In genomic region chr19:46517529-46518351, GRCm38 (mm10) we compare ENCODE assay signal across 8 mouse cellular contexts. TPM values are rescaled to one million over a fixed set of nuclear protein-coding genes. Genes with fewer than 3 reads are reported as not detected.
A peak's percentile ranks its signal among the peaks of the same experiment; 100 is the strongest.
DNase-seq lines count a peak whose midpoint lies in the region; ATAC-seq lines count a peak whose summit lies in the region.

No protein-coding gene starts in this region.

- no peaks in the 10 kb centered on the region for H3K9me3 ChIP-seq in liver, embryonic 11.5 days (ENCODE audit: control insufficient read depth, low read length)
- H3K9me3 ChIP-seq in forebrain, embryonic 11.5 days (ENCODE audit: control insufficient read depth, low read length), result no peaks in the 10 kb centered on the region
- no peaks in the 10 kb centered on the region for H3K9me3 ChIP-seq in limb, embryonic 11.5 days (ENCODE audit: control insufficient read depth, low read length)
- no peaks in the 10 kb centered on the region for H3K9me3 ChIP-seq in neural tube, embryonic 15.5 days (replicated peaks)

- no peaks in the 10 kb centered on the region for H3K27me3 ChIP-seq in liver, embryonic 11.5 days (replicated peaks; ENCODE audit: control insufficient read depth, insufficient read depth, low read length)
- no peaks in the 10 kb centered on the region for H3K27me3 ChIP-seq in forebrain, embryonic 11.5 days (ENCODE audit: control insufficient read depth, insufficient read depth, low read length)
- no peaks in the 10 kb centered on the region for H3K27me3 ChIP-seq in limb, embryonic 11.5 days (ENCODE audit: control insufficient read depth, insufficient read depth, low read length)
- H3K27me3 ChIP-seq in neural tube, embryonic 15.5 days (replicated peaks), result no peaks in the 10 kb centered on the region

- H3K4me2 ChIP-seq in liver, embryonic 11.5 days, result peak overlapping the region; percentile 60
- peak overlapping the region; percentile 35 for H3K4me2 ChIP-seq in forebrain, embryonic 11.5 days (ENCODE audit: low read depth, low read length, severe bottlenecking)
- H3K4me2 ChIP-seq in limb, embryonic 11.5 days (ENCODE audit: low read depth, severe bottlenecking), result peak overlapping the region; percentile 40
- peak overlapping the region; percentile 47 for H3K4me2 ChIP-seq in neural tube, embryonic 15.5 days

- H3K4me3 ChIP-seq in liver, embryonic 11.5 days (ENCODE audit: low read depth, low read length), result peak overlapping the region; percentile 13; the same call in 1 of the 2 replicates
- no peak overlapping the region for H3K4me3 ChIP-seq in forebrain, embryonic 11.5 days (ENCODE audit: low read depth, low read length)
- 0 out of 2 replicates have a peak overlapping the region, but pooled peaks have one; percentile 0 for H3K4me3 ChIP-seq in limb, embryonic 11.5 days (ENCODE audit: low read depth, low read length)
- H3K4me3 ChIP-seq in neural tube, embryonic 15.5 days (replicated peaks), result no peak overlapping the region

- ATAC-seq in liver, embryonic 11.5 days (replicated peaks; ENCODE audit: low FRiP score), result no peak
- ATAC-seq in forebrain, embryonic 11.5 days (replicated peaks; ENCODE audit: low FRiP score), result peak; percentile 65
- ATAC-seq in limb, embryonic 11.5 days (ENCODE audit: insufficient number of reproducible peaks, low FRiP score, low TSS enrichment, low read depth), result peak; percentile 70
- peak; percentile 18; the same call in 1 of the 2 replicates for ATAC-seq in neural tube, embryonic 15.5 days (ENCODE audit: low FRiP score)
- no peak for ATAC-seq in erythroid progenitor cell, adult 5-6 weeks (replicated peaks; ENCODE audit: low FRiP score, poor library complexity, severe bottlenecking)

- H3K4me1 ChIP-seq in liver, embryonic 11.5 days (replicated peaks; ENCODE audit: control insufficient read depth, insufficient read depth, low read length), result peaks cover 29% of the 10 kb centered on the region
- H3K4me1 ChIP-seq in forebrain, embryonic 11.5 days (replicated peaks; ENCODE audit: control insufficient read depth, insufficient read depth, low read length), result peaks cover 17% of the 10 kb centered on the region
- H3K4me1 ChIP-seq in limb, embryonic 11.5 days (ENCODE audit: control insufficient read depth, insufficient read depth, low read length), result peaks cover 27% of the 10 kb centered on the region
- H3K4me1 ChIP-seq in neural tube, embryonic 15.5 days, result peaks cover 33% of the 10 kb centered on the region

- peak overlapping the region; percentile 7; the same call in 1 of the 2 replicates for H3K9ac ChIP-seq in liver, embryonic 11.5 days (ENCODE audit: low read depth, low read length)
- H3K9ac ChIP-seq in forebrain, embryonic 11.5 days (ENCODE audit: low read length), result peak overlapping the region; percentile 44; the same call in 1 of the 2 replicates
- H3K9ac ChIP-seq in limb, embryonic 11.5 days (ENCODE audit: low read length), result no peak overlapping the region
- no peak overlapping the region for H3K9ac ChIP-seq in neural tube, embryonic 15.5 days (replicated peaks)

- H3K36me3 ChIP-seq in liver, embryonic 11.5 days (ENCODE audit: control insufficient read depth, insufficient read depth, low read length), result peaks cover 30% of the 10 kb centered on the region
- peaks cover 17% of the 10 kb centered on the region for H3K36me3 ChIP-seq in forebrain, embryonic 11.5 days (ENCODE audit: control insufficient read depth, insufficient read depth, low read length)
- peaks cover 17% of the 10 kb centered on the region for H3K36me3 ChIP-seq in limb, embryonic 11.5 days (ENCODE audit: control insufficient read depth, insufficient read depth, low read length)
- peaks cover 37% of the 10 kb centered on the region for H3K36me3 ChIP-seq in neural tube, embryonic 15.5 days

- DNase-seq in liver, embryonic 11.5 days (ENCODE audit: low spot score), result no peak
- no peak for DNase-seq in liver
- no peak for DNase-seq in forebrain, embryonic 11.5 days (ENCODE audit: low spot score)
- DNase-seq in limb, embryonic 11.5 days (ENCODE audit: low spot score), result peak; percentile 53
- DNase-seq in right cerebral cortex, adult 18-20 months, result no peak
- DNase-seq in gastrocnemius, postnatal 4 days (ENCODE audit: low spot score in 2 of 2), result no peak

- WGBS in liver, embryonic 11.5 days, result 39% methylated on average over 11 of the region's 14 CpGs
- 31% methylated on average over 11 of the region's 14 CpGs for WGBS in forebrain, embryonic 11.5 days
- WGBS in limb, embryonic 11.5 days, result 32% methylated on average over 10 of the region's 14 CpGs
- WGBS in neural tube, embryonic 15.5 days, result 30% methylated on average over 11 of the region's 14 CpGs

- peak overlapping the region; percentile 43; the same call in 1 of the 2 replicates for H3K27ac ChIP-seq in liver, embryonic 11.5 days (ENCODE audit: low read depth, low read length)
- H3K27ac ChIP-seq in forebrain, embryonic 11.5 days (ENCODE audit: low read depth, low read length), result peak overlapping the region; percentile 74
- H3K27ac ChIP-seq in limb, embryonic 11.5 days (replicated peaks; ENCODE audit: low read depth, low read length), result peak overlapping the region; percentile 38
- peak overlapping the region; percentile 66 for H3K27ac ChIP-seq in neural tube, embryonic 15.5 days (replicated peaks)

RNA-seq across cellular contexts. Expression of gene Trim8, which starts 16.2 kb away (rescaled TPM):
- 22.9 and 24.1 TPM in 2 replicates for polyA plus RNA-seq in liver, embryonic 11.5 days (2014; fragmentation: Nextera tagmentation; extraction: Ambion mirVana)
- polyA plus RNA-seq in forebrain, embryonic 11.5 days (2014; fragmentation: Nextera tagmentation; extraction: Ambion mirVana), result 30.7 and 39.5 TPM in 2 replicates
- 16.7 and 18.0 TPM in 2 replicates for polyA plus RNA-seq in limb, embryonic 11.5 days (2014; fragmentation: Nextera tagmentation; extraction: Ambion mirVana)
- polyA plus RNA-seq in neural tube, embryonic 15.5 days (2015; fragmentation: Nextera tagmentation; extraction: Ambion mirVana), result 23.5 and 25.5 TPM in 2 replicates
- 4.2 and 9.4 TPM in 2 replicates for total RNA-seq in erythroid progenitor cell, adult 5-6 weeks (2015; ENCODE audit: low replicate concordance)
- 5.5 and 7.7 TPM in 2 replicates for total RNA-seq in erythroid progenitor cell, adult 5-6 weeks (2017; ENCODE audit: low replicate concordance)
- 10 to 100 TPM; 40.4 to 41.4 TPM for total RNA-seq in gastrocnemius, postnatal 4 days (2021)

RNA-seq across cellular contexts. Expression of gene Arl3, which starts 55.3 kb away (rescaled TPM):
- 42.6 and 50.5 TPM in 2 replicates for polyA plus RNA-seq in liver, embryonic 11.5 days (2014; fragmentation: Nextera tagmentation; extraction: Ambion mirVana)
- 152 and 154 TPM in 2 replicates for polyA plus RNA-seq in forebrain, embryonic 11.5 days (2014; fragmentation: Nextera tagmentation; extraction: Ambion mirVana)
- 128 and 133 TPM in 2 replicates for polyA plus RNA-seq in limb, embryonic 11.5 days (2014; fragmentation: Nextera tagmentation; extraction: Ambion mirVana)
- polyA plus RNA-seq in neural tube, embryonic 15.5 days (2015; fragmentation: Nextera tagmentation; extraction: Ambion mirVana), result 190 and 208 TPM in 2 replicates
- 4.6 and 15.1 TPM in 2 replicates for total RNA-seq in erythroid progenitor cell, adult 5-6 weeks (2015; ENCODE audit: low replicate concordance)
- total RNA-seq in erythroid progenitor cell, adult 5-6 weeks (2017; ENCODE audit: low replicate concordance), result 6.7 and 24.4 TPM in 2 replicates
- 10 to 100 TPM; 34.8 to 37.9 TPM for total RNA-seq in gastrocnemius, postnatal 4 days (2021)

RNA-seq across cellular contexts. Expression of gene Sfxn2, which starts 55.4 kb away (rescaled TPM):
- polyA plus RNA-seq in liver, embryonic 11.5 days (2014; fragmentation: Nextera tagmentation; extraction: Ambion mirVana), result 24.7 and 26.2 TPM in 2 replicates
- 10.9 and 14.6 TPM in 2 replicates for polyA plus RNA-seq in forebrain, embryonic 11.5 days (2014; fragmentation: Nextera tagmentation; extraction: Ambion mirVana)
- 15.2 and 15.6 TPM in 2 replicates for polyA plus RNA-seq in limb, embryonic 11.5 days (2014; fragmentation: Nextera tagmentation; extraction: Ambion mirVana)
- polyA plus RNA-seq in neural tube, embryonic 15.5 days (2015; fragmentation: Nextera tagmentation; extraction: Ambion mirVana), result 11.0 and 11.7 TPM in 2 replicates
- total RNA-seq in erythroid progenitor cell, adult 5-6 weeks (2015; ENCODE audit: low replicate concordance), result 0.72 and 19.3 TPM in 2 replicates
- total RNA-seq in erythroid progenitor cell, adult 5-6 weeks (2017; ENCODE audit: low replicate concordance), result 0.98 and 5.8 TPM in 2 replicates
- total RNA-seq in gastrocnemius, postnatal 4 days (2021), result 10 to 100 TPM in 1 of 2 experiments, 1 to 10 TPM in 1; 7.8 to 11.2 TPM

Comparison
In these comparisons a context has a peak if more than half of its experiments do, and no peak if none do; other contexts are left out.
1. ATAC-seq: peak in forebrain, embryonic 11.5 days (single experiment), limb, embryonic 11.5 days (single experiment) and neural tube, embryonic 15.5 days (single experiment); none in liver, embryonic 11.5 days (single experiment) and erythroid progenitor cell, adult 5-6 weeks (single experiment).
2. H3K4me3 ChIP-seq: peak in liver, embryonic 11.5 days (single experiment) and limb, embryonic 11.5 days (single experiment); none in forebrain, embryonic 11.5 days (single experiment) and neural tube, embryonic 15.5 days (single experiment).
3. H3K9ac ChIP-seq: peak in liver, embryonic 11.5 days (single experiment) and forebrain, embryonic 11.5 days (single experiment); none in limb, embryonic 11.5 days (single experiment) and neural tube, embryonic 15.5 days (single experiment).
4. Peak in every context shown above with its lines, with median percentiles within 50 percentile points of each other: H3K27ac ChIP-seq and H3K4me2 ChIP-seq.